22 mouse cellular contexts compared by ENCODE assay signal in the genomic region with DNA sequence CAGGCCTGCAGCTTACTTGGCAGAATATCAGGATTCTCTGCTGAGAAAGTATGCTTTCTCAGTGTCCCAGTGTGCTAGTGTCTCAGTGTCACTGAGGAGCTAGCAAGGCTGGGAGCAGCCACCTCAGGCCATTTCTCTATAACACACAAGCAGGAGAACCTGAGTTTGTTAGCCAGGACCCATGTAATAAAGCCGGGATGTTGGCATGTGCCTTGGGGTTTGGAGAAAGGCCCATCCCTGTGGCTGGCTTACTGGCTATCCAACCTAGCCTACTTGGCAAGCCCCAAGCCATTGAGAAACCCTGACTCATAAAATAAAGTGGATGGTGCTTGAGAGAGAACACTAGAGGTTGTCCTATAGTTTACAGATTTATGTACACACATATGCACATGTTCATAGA. TPM values are rescaled to one million over a fixed set of nuclear protein-coding genes. Genes with fewer than 3 reads are reported as not detected.
DNase-seq lines count a peak whose midpoint lies in the region; ATAC-seq lines count a peak whose summit lies in the region.
"Had no signal": no experiment of that assay in that cellular context is flagged by ENCODE, and none has a peak within 500 bp of the region (broad histone marks: within the 10 kb centered on the region; RNA-seq: fewer than 3 reads in every experiment).

No protein-coding gene starts in this region.

- peak; percentile 54 for DNase-seq in adrenal gland, postnatal 14 days
- no peak for DNase-seq in adrenal gland, adult 8-10 months
- peak; percentile 4 to 6 for DNase-seq in heart, postnatal 10 days
- no peak for DNase-seq in heart, adult 8-10 months (ENCODE audit: low spot score)
- peak; percentile 75 for DNase-seq in 3T3-L1 (ENCODE audit: low read depth, low spot score)
- peak; percentile 27 to 46 for DNase-seq in adrenal gland, postnatal 36 days
- no peak for DNase-seq in layer of hippocampus, postnatal 36 days
- DNase-seq: cerebellum, adult 2 months; forebrain, postnatal 0 days; right cerebral cortex, postnatal 14 days; thymus, adult 18-20 months; thymus, postnatal 4 days had no signal

- no peaks in the 10 kb centered on the region for H3K36me3 ChIP-seq in forebrain, embryonic 16.5 days (ENCODE audit: control insufficient read depth, insufficient read depth)
- H3K36me3 ChIP-seq: embryonic facial prominence, embryonic 13.5 days; heart, embryonic 12.5 days; kidney, embryonic 15.5 days; limb, embryonic 13.5 days; midbrain, embryonic 10.5 days had no signal

- no peak overlapping the region for H3K4me3 ChIP-seq in forebrain, embryonic 16.5 days (replicated peaks; ENCODE audit: low read length)
- H3K4me3 ChIP-seq: embryonic facial prominence, embryonic 13.5 days; heart, embryonic 12.5 days; kidney, embryonic 15.5 days; limb, embryonic 13.5 days; midbrain, embryonic 10.5 days had no signal

- H3K9me3 ChIP-seq in forebrain, embryonic 16.5 days (ENCODE audit: control insufficient read depth, low read length): no peaks in the 10 kb centered on the region
- H3K9me3 ChIP-seq: embryonic facial prominence, embryonic 13.5 days; heart, embryonic 12.5 days; kidney, embryonic 15.5 days; limb, embryonic 13.5 days; midbrain, embryonic 10.5 days had no signal

- no peak overlapping the region for H3K4me2 ChIP-seq in forebrain, embryonic 16.5 days (ENCODE audit: low read length)
- H3K4me2 ChIP-seq: embryonic facial prominence, embryonic 13.5 days; heart, embryonic 12.5 days; hindbrain, embryonic 14.5 days; kidney, embryonic 15.5 days; limb, embryonic 13.5 days had no signal

- no peak overlapping the region for H3K27ac ChIP-seq in forebrain, embryonic 16.5 days (ENCODE audit: low read length)
- H3K27ac ChIP-seq: embryonic facial prominence, embryonic 13.5 days; hindbrain, embryonic 14.5 days; kidney, embryonic 15.5 days; limb, embryonic 13.5 days; liver, embryonic 14.5 days; midbrain, embryonic 10.5 days had no signal

- H3K27me3 ChIP-seq in forebrain, embryonic 16.5 days (replicated peaks; ENCODE audit: control insufficient read depth, insufficient read depth, low read length): no peaks in the 10 kb centered on the region
- H3K27me3 ChIP-seq: CH12.LX; embryonic facial prominence, embryonic 13.5 days; heart, embryonic 12.5 days; kidney, embryonic 15.5 days; limb, embryonic 13.5 days had no signal

- WGBS in forebrain, embryonic 16.5 days: 88% methylated on average over 1 of the region's 1 CpGs

- intact Hi-C loops in heart, postnatal 10 days (cut with DNase I): no loop called here

- H3K4me1 ChIP-seq in forebrain, embryonic 16.5 days (replicated peaks; ENCODE audit: control insufficient read depth, insufficient read depth, low read length): no peaks in the 10 kb centered on the region
- H3K4me1 ChIP-seq: embryonic facial prominence, embryonic 13.5 days; heart, embryonic 12.5 days; kidney, embryonic 15.5 days; limb, embryonic 13.5 days; midbrain, embryonic 10.5 days had no signal

- ATAC-seq in forebrain, embryonic 16.5 days: no peak
- ATAC-seq: forebrain, postnatal 0 days had no signal

- H3K9ac ChIP-seq in forebrain, embryonic 16.5 days (replicated peaks; ENCODE audit: low read depth, low read length): no peak overlapping the region
- H3K9ac ChIP-seq: embryonic facial prominence, embryonic 13.5 days; forebrain, postnatal 0 days; heart, embryonic 12.5 days; hindbrain, embryonic 14.5 days; kidney, embryonic 15.5 days; limb, embryonic 13.5 days; liver, embryonic 14.5 days had no signal

RNA-seq across cellular contexts. Expression of a gene that starts 32.7 kb away (rescaled TPM):
- total RNA-seq in adrenal gland, postnatal 14 days (2021): 7.3 and 7.8 TPM in 2 replicates
- total RNA-seq in adrenal gland, adult 8-10 months (2022): 10 to 100 TPM in 2 of 4 experiments, 1 to 10 TPM in 2; 7.3 to 16.5 (median 12.1) TPM
- total RNA-seq in heart, postnatal 10 days (2021): 1 to 10 TPM; 5.0 to 5.7 TPM
- 1 to 10 TPM; 2.4 to 4.3 (median 3.4) TPM for total RNA-seq in heart, adult 8-10 months (2022)
- total RNA-seq in adrenal gland, postnatal 36 days (2021): 1 to 10 TPM; 7.8 to 9.6 TPM
- 1 to 10 TPM; 3.9 to 4.2 TPM for total RNA-seq in layer of hippocampus, postnatal 36 days (2021)
- 1.5 and 2.2 TPM in 2 replicates for polyA plus RNA-seq in forebrain, embryonic 16.5 days (2015; fragmentation: Nextera tagmentation; extraction: Ambion mirVana)
- total RNA-seq: MEL had no signal

RNA-seq across cellular contexts. Expression of a gene that starts 32.8 kb away (rescaled TPM):
- 4.1 and 4.9 TPM in 2 replicates for total RNA-seq in adrenal gland, postnatal 14 days (2021)
- 10 to 100 TPM in 1 of 4 experiments, 1 to 10 TPM in 3; 6.4 to 10.5 (median 8.4) TPM for total RNA-seq in adrenal gland, adult 8-10 months (2022)
- total RNA-seq in heart, postnatal 10 days (2021): 1 to 10 TPM in 1 of 2 experiments, under 1 TPM in 1; 0.96 to 1.4 TPM
- 1 to 10 TPM in 3 of 4 experiments, under 1 TPM in 1; 0.90 to 1.8 (median 1.3) TPM for total RNA-seq in heart, adult 8-10 months (2022)
- 1 to 10 TPM; 4.7 to 8.5 TPM for total RNA-seq in adrenal gland, postnatal 36 days (2021)
- 1 to 10 TPM; 1.2 to 1.7 TPM for total RNA-seq in layer of hippocampus, postnatal 36 days (2021)
- polyA plus RNA-seq in forebrain, embryonic 16.5 days (2015; fragmentation: Nextera tagmentation; extraction: Ambion mirVana): 0.53 and 0.54 TPM in 2 replicates
- total RNA-seq: MEL had no signal

Comparison
In these comparisons a context has a peak if more than half of its experiments do, and no peak if none do; other contexts are left out.
1. DNase-seq: peak in adrenal gland, postnatal 14 days (single experiment), heart, postnatal 10 days (2 of 2), 3T3-L1 (single experiment) and adrenal gland, postnatal 36 days (2 of 2); none in adrenal gland, adult 8-10 months (single experiment), heart, adult 8-10 months (single experiment) and layer of hippocampus, postnatal 36 days (0 of 2).